Mouse (Mus musculus) liver, adult (tissue): Measurements from ENCODE around the gene Itga9.

Experiments used
- GATA4 ChIP-seq: IDR thresholded peaks from 2 replicates; pipeline ENCODE4 v1.6.1; 2014; ENCODE audit warnings: mild to moderate bottlenecking, low read length; ENCODE audit not compliant: insufficient replicate concordance

The Itga9 gene

DNA sequence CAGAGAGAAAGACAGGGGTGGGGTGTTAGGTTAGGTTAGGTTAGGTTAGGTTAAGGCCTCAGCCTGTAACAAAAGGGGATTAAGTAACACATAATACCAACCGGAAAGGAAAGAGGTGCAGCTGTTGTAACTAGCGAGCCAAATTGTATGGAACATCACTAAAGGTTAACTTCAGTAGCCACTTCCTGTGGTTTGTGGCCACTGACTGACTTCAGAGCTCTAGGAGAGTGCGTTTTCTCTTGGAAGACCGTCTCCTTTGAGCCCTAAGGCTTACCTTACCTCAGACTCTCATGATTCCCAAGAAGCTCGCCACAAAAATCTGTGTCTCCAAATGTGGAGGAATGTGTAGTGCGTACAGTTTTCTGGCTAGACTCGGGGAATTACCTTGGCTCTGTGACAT lies 144.3 kb downstream of the Itga9 start:
- no peak for TF ChIP-seq GATA4

- TF ChIP-seq GATA4, result no peak
Measured at GRCm38 (mm10) chr9:118752376-118752775, 145.9 kb downstream of the Itga9 start.

DNA sequence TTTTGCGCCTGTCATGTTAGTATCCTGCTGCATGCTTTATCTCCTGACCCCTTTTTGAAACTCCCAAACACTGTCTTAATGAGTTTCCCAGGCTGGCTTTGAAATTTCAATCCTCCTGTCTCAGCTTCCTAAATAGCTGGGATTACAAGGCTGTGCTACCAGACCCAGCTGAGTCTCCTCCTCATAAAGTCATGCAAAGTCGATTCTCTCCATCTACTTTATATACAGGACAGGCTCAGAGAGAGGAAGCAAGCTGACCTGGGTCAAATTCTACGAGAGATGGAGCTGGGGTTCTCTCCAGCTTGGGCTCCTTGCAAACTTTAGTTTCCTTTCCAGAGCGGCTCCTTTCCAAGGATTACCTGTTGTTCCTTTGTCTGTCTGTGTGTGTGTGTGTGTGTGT lies 153.0 kb downstream of the Itga9 start:
- TF ChIP-seq GATA4, result no peak

DNA sequence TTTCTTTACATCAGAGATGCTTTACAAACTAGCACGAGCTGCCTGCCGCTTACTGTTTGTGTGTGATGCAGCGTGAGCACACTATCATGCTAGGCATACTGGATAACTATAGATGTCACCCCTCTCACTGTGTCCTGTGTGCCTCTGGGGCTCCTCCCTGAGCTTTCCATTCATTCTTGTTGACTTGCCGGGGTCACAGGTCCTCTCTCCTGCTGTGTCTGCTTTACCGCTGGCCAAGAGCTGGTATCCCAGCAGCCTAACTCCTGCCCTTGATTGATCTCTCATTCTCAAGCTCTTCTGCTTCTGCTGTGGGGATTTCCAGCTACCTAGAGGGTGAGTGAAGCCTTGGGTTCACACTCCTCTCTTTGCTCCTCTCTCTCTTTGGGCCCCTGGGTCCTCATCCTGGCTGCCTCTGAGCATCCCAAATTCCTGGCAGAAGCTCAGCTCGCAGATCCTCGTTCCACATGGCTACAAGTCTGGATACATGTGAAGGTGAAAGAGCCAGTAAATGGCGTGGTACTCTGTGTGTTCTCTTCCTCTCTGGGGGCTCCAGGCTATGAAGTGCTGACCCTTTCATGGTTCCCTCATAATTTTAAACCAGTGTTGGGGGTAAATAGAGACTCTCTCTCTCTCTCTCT lies 155.6 kb downstream of the Itga9 start:
- no peak for TF ChIP-seq GATA4

- no peak for TF ChIP-seq GATA4
Measured at GRCm38 (mm10) chr9:118762759-118763158, 156.3 kb downstream of the Itga9 start.

GRCm38 (mm10) chr9:118763203-118763602 lies 156.7 kb downstream of the Itga9 start:
- TF ChIP-seq GATA4, result no peak

- TF ChIP-seq GATA4, result no peak
Measured at GRCm38 (mm10) chr9:118763646-118764045, 157.2 kb downstream of the Itga9 start.

GRCm38 (mm10) chr9:118765059-118765458 lies 158.6 kb downstream of the Itga9 start:
- no peak for TF ChIP-seq GATA4

DNA sequence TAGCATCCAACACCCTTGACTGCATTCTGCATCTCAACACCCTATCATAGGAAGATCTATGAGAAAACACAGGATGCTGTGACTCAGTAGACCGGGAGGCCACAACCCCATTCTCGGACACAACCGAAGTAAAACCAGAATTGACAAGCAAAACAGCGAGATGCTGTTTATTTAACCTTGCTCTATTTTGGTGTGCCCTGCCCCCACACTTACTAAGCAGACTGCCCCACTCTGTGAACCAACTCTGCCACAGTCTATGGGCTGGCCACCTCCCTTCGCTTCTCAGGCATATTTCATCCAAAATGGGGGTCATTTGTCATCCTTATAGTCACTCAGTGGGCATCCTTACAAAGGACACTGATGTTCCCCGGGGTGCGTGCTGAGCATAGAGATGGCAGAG lies 160.5 kb downstream of the Itga9 start:
- TF ChIP-seq GATA4, result no peak

DNA sequence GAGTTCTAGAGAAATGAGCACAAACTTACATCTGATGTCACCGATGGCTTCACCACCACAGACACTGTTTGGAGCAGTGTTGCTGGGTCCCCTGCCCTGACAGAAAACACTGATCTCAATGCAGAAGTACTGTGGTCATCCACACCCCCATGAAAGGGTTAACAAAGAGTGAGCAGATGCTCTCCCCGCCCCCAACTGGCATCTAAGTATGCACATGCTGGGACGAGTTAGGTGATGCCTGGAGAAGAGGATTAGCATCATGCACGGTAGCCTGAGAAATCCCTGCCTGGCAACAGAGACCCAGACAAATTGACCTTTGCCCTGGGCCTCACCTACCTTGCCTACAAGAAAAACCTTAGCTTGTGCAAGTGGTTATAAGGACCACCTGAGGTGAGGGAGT lies 162.1 kb downstream of the Itga9 start:
- TF ChIP-seq GATA4, result no peak

DNA sequence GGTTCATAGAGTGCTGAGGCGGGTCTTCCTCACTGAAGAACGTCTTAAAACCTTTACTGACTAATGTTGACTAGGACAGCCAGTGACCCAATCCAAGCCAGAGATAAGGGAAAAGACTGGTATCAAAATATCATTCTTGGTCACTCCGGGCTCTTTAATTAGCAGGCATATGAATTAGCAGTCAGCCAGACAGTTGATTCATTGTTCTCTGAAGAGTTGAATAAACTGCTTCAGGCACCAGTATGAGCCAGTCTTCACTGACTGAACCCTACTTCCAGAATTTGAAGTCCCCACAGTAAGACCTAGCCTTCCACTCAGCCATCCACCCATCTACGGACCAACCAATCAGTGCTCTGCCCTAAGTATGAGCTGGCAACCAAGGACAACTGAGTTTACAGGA lies 163.9 kb downstream of the Itga9 start:
- TF ChIP-seq GATA4, result no peak

- no peak for TF ChIP-seq GATA4
Measured at GRCm38 (mm10) chr9:118774676-118775075, 168.2 kb downstream of the Itga9 start.

DNA sequence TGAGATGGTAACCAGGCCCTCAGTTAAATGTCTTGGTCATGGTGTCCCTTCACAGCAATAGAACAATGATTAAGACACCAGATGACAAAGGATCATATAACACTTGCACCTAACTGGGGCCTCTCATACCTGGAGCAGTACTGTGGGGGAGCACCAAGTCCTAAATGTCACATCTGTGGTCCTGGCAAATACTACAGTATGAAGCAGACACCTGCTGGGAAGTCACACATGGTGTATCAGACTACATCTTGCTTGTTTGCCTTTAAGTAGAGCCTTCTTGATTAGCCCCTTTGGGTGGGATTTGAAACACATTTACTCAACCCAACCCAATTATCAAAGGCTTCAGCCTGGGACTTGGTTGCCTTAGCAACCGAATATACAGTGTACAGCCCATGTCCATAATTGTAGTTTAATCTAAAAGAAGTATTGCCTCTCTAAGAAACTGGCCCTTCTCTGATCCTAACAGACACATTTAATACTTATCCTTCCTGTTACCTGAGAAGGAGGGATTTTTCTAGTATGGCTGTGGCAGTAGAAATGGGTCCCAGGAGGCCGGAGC lies 170.5 kb downstream of the Itga9 start:
- no peak for TF ChIP-seq GATA4

GRCm38 (mm10) chr9:118778596-118778995 lies 172.1 kb downstream of the Itga9 start:
- no peak for TF ChIP-seq GATA4

GRCm38 (mm10) chr9:118784621-118785020 lies 178.1 kb downstream of the Itga9 start:
- TF ChIP-seq GATA4, result no peak

GRCm38 (mm10) chr9:118785816-118786215 lies 179.3 kb downstream of the Itga9 start:
- no peak for TF ChIP-seq GATA4

DNA sequence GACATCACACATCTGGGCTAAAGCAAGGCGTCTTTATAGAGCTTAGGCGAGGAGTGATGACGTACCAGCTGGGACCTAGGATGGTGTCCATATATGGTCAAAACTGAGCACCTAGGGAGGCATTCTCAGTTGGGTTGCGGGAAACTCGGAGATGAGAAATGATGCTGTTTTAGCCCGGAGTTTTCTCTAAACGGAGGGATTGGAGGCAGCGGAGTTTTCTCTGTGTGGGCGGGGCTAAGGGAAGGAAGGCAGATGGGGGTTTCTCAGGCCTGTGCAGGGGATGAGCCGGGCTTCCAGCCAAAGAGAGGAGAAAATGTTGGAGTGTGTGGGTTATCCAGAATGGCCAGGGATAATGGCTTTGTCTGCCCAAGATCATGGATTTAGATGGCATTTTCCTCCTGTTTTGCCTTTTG lies 182.4 kb downstream of the Itga9 start:
- no peak for TF ChIP-seq GATA4
